Mouse (Mus musculus) heart, adult 18-20 months (tissue): ENCODE data around the gene Dock6. TPM values are rescaled to one million over a fixed set of nuclear protein-coding genes. Genes with fewer than 3 reads are reported as not detected.
"Not testable (repeated sequence)": the region's sequence is repeated elsewhere in the genome, so short reads cannot be mapped to it uniquely, and the experiment has no call there.

Experiments used
- DNase-seq, 2 experiments: peaks; one replicate each; pipeline ENCODE4 v3.0.0; 2021 to 2022; ENCODE audit warnings: mixed read lengths in 1 of 2
- long read RNA-seq, 2 experiments: library from polyadenylated mRNA; stranded (forward); transcript quantifications; one replicate each; pipeline ENCODE4 v2.0.0; 2021
- total RNA-seq, 2 experiments: library from RNA; stranded (reverse); gene quantifications; 2 replicates each; pipeline ENCODE4 v1.2.3; 2021

Gene Dock6
- total RNA-seq: 10 to 100 TPM; 24.3 to 24.6 TPM
- long read RNA-seq, experiment 1, partial matches to known transcripts: 0 of 1 reads
- long read RNA-seq, experiment 1, other reads (novel, unspliced or antisense): 1 of 1 reads
- long read RNA-seq, experiment 2: 0 reads

DNA sequence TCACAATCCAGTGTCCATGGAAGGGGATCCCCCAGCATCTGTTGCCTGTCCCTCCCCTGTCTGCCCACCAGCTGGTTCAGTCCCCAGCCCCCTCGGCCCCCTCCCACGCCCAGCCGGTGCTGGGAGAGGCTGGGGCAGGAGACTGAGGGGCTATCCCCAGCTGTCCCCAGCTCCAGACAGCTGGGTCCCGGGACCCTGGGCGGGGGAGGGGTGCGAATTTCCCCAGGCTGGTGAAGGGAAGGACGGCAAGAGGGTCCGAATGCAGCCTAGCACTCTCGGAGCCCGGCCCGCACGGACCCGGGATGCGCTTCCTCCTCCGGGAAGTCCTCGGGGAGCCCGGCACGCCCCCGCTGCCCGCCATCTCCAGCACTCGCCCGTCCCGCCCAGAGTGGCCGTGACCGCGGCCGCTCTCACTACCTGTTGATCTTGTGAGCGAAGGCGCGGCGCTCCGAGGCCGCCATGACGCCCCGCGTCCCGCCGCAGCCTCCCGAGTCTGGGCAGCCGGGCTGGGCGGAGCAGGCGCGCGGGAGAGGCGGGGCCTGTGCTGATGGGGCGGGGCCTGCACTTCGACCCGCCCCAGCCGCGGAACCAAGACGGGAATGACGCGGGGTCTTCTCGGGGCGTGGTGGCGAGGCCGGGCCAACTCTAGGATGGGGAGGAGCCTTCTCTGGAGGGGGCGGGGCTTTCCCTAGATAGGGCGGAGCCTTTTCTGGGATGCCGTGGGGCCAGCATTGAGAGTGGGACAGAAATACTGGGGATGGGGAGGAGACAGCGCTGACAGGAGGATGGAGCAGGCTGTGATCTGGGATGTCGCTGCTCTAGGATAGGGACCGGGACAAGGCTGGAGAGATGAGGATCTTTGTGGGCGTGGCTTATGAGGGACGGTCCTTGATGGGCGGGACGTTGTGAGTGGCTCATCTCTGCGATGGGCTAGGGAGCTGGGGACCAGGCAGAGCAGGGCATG is at the start of gene Dock6:
Dock6 (minus strand) TSS at position 508 of the 964 bp plus-strand sequence.
- peak; percentile 88 to 90 for DNase-seq

- peak; percentile 76 to 85 for DNase-seq
Observed at GRCm38 (mm10) chr9:21901223-21901820, 48.9 kb upstream of the Dock6 start.

GRCm38 (mm10) chr9:21889229-21889628 is 36.8 kb upstream of the Dock6 start:
- DNase-seq: no peak

DNA sequence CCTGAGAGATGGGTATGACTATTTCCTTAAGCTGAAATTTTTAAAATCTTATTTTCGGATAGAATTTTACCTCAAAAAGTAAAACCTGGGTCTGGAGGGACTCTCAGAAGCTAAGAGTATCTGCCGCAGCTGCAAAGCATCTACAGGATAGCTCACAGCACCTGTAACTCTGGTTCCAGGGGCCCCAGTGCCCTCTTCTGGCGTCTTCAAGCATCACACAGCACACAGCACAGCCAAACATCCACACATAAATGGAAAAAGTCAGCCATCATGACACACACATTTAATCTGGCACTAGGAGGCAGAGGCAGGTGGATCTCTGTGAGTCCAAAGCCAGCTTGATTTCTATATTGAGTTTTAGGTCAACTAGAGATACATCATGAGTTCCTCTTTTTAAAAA is 24.2 kb upstream of the Dock6 start:
- no peak for DNase-seq

DNA sequence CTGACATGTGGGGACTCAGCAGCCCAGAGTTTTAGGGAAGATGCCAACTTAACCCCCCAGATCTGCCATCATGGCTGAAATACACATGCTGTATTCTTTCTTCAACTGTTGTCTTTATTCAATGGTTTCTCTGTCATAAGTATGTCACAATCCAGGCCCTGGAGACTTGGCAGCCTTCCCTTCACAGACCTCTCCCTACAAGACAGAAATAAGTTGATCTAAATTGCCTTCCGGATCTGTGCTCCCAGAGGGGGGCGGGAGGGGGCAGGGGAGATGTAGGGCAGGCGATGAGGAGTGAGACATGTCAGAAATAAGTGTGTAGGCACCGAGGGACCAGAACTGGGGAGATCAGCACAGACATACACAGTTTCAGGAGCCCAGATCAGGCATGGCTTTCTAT is 19.8 kb upstream of the Dock6 start:
- no peak for DNase-seq

- DNase-seq: peak; percentile 52 to 73
Observed at GRCm38 (mm10) chr9:21870879-21871524, 18.6 kb upstream of the Dock6 start.

GRCm38 (mm10) chr9:21869290-21869689 is 16.9 kb upstream of the Dock6 start:
- DNase-seq: peak; percentile 80 to 81

GRCm38 (mm10) chr9:21867726-21868125 is 15.3 kb upstream of the Dock6 start:
- DNase-seq: no peak

DNA sequence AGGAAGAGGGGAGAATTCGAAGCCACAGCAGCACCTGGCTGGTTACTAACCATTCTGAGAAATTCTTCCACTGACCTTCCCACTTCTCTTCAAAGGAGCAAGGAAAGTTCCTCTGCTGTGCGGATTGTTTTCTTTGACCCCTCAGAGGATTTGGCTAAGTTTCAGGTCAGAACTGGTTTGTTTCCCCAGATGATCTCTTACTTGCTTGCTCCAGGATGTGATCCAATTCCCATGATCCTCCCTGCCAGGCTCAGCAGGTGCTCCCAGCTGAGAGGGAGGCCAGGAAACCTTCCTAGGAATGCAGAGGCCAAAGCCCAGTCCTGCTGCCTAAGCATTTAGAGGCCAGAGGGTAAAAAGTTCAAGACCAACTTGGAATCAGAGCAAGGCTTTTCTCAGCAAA is 14.2 kb upstream of the Dock6 start:
- DNase-seq: peak; percentile 58 to 77

- DNase-seq: no peak
Observed at GRCm38 (mm10) chr9:21865673-21866398, 13.4 kb upstream of the Dock6 start.

DNA sequence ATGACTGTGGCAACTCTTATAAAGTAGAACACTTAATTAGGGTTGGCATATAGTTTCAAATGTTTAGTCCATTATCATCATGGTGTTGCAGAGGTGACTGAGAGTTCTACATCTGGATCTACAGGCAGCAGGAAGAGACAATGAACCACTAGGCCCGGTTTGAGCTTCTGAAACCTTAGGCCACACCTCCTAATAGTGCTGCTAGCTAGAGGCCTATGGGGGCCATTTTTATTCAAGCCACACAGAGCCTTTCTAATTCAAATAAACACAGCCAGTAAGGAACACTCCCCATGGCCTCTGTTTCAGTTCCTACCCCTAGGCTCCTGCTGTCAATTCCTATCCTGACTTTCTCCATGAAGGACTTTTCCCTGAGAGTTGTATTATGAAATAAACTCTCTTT is 9.7 kb upstream of the Dock6 start:
- no peak for DNase-seq

- DNase-seq: not testable (repeated sequence)
Observed at GRCm38 (mm10) chr9:21860349-21860748, 7.9 kb upstream of the Dock6 start.

DNA sequence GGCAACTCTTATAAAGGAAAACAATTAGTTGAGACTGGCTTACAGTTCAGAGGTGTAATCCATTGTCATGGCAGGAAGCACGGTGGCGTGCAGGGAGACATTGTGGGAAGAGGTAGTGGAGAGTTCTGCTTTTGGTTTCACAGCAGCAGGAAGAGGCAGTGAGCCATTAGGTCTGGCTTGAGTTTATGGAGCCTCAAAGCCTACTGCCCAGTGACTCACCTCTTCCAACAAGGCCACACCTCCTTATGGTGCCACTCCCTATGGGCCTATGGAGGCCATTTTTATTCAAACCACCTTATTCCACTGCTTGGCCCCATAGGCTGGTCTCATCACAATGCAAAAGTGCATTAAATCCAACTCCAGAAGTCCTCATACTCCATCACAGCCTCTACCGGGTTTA is 7.2 kb upstream of the Dock6 start:
- no peak for DNase-seq

GRCm38 (mm10) chr9:21858084-21858483 is 5.6 kb upstream of the Dock6 start:
- DNase-seq: peak; percentile 73 to 91

DNA sequence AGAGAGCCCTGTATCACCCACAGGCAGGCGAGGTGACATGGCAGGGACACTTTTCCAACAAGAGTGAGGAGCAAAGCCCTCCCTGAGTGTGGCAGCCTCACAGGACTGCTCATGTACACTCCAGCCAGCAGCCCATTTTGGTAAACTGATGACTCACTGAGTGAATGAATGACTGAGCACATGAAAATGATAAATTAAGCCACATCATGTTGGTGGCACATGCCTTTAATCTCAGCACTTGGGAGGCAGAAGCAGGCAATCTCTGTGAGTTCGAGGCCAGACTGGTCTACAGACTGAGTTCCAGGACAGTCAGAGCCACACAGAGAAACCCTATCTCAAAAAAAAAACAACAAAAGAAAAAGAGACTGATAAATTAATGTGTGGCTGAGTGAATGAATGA is 5.1 kb upstream of the Dock6 start:
- DNase-seq: no peak

GRCm38 (mm10) chr9:21854894-21855293 is 2.5 kb upstream of the Dock6 start:
- DNase-seq: no peak

- no peak for DNase-seq
Observed at GRCm38 (mm10) chr9:21853961-21854360, 1.5 kb upstream of the Dock6 start.

- DNase-seq: no peak
Observed at GRCm38 (mm10) chr9:21851084-21851483, 1.4 kb downstream of the Dock6 start.

GRCm38 (mm10) chr9:21849691-21850677 is 2.5 kb downstream of the Dock6 start:
- no peak for DNase-seq

DNA sequence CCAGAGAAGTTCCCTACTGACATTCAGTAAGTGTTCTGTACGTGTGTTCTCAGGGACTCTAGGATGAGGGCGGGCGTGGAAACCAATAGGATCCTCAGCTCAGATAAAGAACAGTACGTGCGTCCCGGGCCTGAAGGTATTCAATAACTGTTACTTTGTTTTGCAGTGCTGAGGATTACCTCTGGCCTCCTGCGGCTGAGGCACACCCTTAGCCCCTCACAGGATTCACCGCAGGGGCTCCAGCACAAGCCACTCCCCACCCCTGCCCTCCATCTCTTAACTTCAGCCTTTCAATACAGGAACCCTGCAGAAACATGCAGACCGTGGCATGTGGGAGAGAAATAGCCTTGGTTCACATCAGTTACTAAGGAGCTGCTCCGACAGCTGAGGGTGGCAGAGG is 4.5 kb downstream of the Dock6 start:
- no peak for DNase-seq

DNA sequence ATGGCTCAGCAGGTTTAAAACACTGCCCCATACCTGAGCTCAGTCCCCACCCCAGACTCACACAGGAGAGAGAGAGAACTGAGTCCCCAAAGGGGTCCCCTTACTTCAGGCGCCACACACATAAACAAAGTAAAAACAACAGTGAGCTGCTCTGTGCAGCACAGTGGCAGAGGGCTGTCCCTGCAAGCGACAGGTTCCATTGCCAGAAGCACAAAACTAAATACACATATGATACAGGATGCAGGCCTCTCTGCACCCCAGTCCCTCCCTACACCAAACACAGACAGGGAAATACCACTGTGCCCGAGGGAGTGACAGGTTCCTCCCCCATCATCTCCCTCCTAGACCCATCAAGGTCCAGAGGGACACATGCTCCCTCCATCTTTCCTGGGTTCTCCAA is 5.0 kb downstream of the Dock6 start:
- DNase-seq: peak in 1 of 2 experiments; percentile 45
